Comparison of ENCODE assay signal across 19 mouse cellular contexts in genomic region chr13:111268992-111269391, GRCm38 (mm10). TPM values are rescaled to one million over a fixed set of nuclear protein-coding genes. Genes with fewer than 3 reads are reported as not detected.
"Had no signal": no experiment of that assay in that cellular context is flagged by ENCODE, and none has a peak within 500 bp of the region (broad histone marks: within the 10 kb centered on the region; RNA-seq: fewer than 3 reads in every experiment).

No protein-coding gene starts in this region.

- H3K4me1 ChIP-seq: neural tube, embryonic 12.5 days had no signal

- DNase-seq: kidney, adult 18-20 months; kidney, postnatal 10 days; kidney, postnatal 4 days; right cerebral cortex, postnatal 25 days; spleen, adult 18-20 months; thymus, postnatal 4 days had no signal

- H3K4me3 ChIP-seq: intestine, embryonic 15.5 days; limb, embryonic 10.5 days; liver, embryonic 15.5 days; lung, embryonic 15.5 days; midbrain, embryonic 15.5 days; neural tube, embryonic 12.5 days had no signal

- H3K27ac ChIP-seq: intestine, embryonic 15.5 days; limb, embryonic 10.5 days; liver, embryonic 15.5 days; midbrain, embryonic 15.5 days; neural tube, embryonic 12.5 days had no signal

RNA-seq across cellular contexts. Expression of gene Actbl2, which starts 14.2 kb away (rescaled TPM):
- total RNA-seq: layer of hippocampus, postnatal 14 days; megakaryocyte progenitor cell, adult 5-6 weeks; monocyte, adult 5-6 weeks; neutrophil, adult 5-6 weeks had no signal
- polyA plus RNA-seq: intestine, embryonic 15.5 days; kidney, embryonic 14.5 days; limb, embryonic 10.5 days; liver, embryonic 11.5 days; liver, embryonic 15.5 days; lung, embryonic 15.5 days; midbrain, embryonic 15.5 days; neural tube, embryonic 12.5 days; stomach, embryonic 14.5 days had no signal
